Mouse (Mus musculus): ENCODE data around the gene Gm20518. TPM values are rescaled to one million over a fixed set of nuclear protein-coding genes. Genes with fewer than 3 reads are reported as not detected.

Gene Gm20518
- polyA plus RNA-seq, 1 experiment = 7.7 TPM

GRCm38 (mm10) chr16:17879571-17879970 lies 11.9 kb downstream of the Gm20518 start:
- no peaks in the 10 kb centered on the region for H3K27me3 ChIP-seq (replicated peaks; ENCODE audit: control insufficient read depth, insufficient read depth, low read length)
- H3K4me1 ChIP-seq (ENCODE audit: control insufficient read depth, insufficient read depth, low read length) = peaks cover 11% of the 10 kb centered on the region; the same call in 1 of the 2 replicates
- DNase-seq = no peak
- H3K4me3 ChIP-seq (ENCODE audit: insufficient read depth, low read depth, low read length) = no peak overlapping the region
- H3K27ac ChIP-seq (ENCODE audit: insufficient read depth, low read depth, low read length) = no peak overlapping the region
- H3K36me3 ChIP-seq (ENCODE audit: control insufficient read depth, insufficient read depth, low read length) = no peaks in the 10 kb centered on the region
- WGBS = 83% methylated on average over 4 of the region's 4 CpGs
- no peak for TF ChIP-seq CTCF (conservative IDR thresholded peaks at IDR 0.05; ENCODE audit: insufficient read depth, insufficient read length, low read depth, low read length)
- no peak for TF ChIP-seq POLR2A (IDR thresholded peaks at IDR 0.05; ENCODE audit: low read depth, low read length)

GRCm38 (mm10) chr16:17876096-17876495 lies 15.4 kb downstream of the Gm20518 start:
- Histone ChIP-seq H3K27ac (ENCODE audit: insufficient read depth, low read depth, low read length) (no peak overlapping the region), H3K27me3 (replicated peaks; ENCODE audit: control insufficient read depth, insufficient read depth, low read length) (no peaks in the 10 kb centered on the region), H3K4me3 (ENCODE audit: insufficient read depth, low read depth, low read length) (no peak overlapping the region), H3K36me3 (ENCODE audit: control insufficient read depth, insufficient read depth, low read length) (no peaks in the 10 kb centered on the region), H3K4me1 (ENCODE audit: control insufficient read depth, insufficient read depth, low read length) (peaks cover 6% of the 10 kb centered on the region; the same call in 1 of the 2 replicates)
- DNase-seq = no peak
- TF ChIP-seq CTCF (conservative IDR thresholded peaks at IDR 0.05; ENCODE audit: insufficient read depth, insufficient read length, low read depth, low read length) (no peak), POLR2A (IDR thresholded peaks at IDR 0.05; ENCODE audit: low read depth, low read length) (no peak)
- WGBS = 98% methylated on average over 1 of the region's 1 CpGs

- WGBS = 63% methylated on average over 4 of the region's 4 CpGs
- H3K4me3 ChIP-seq (ENCODE audit: insufficient read depth, low read depth, low read length) = no peak overlapping the region
- no peaks in the 10 kb centered on the region for H3K27me3 ChIP-seq (replicated peaks; ENCODE audit: control insufficient read depth, insufficient read depth, low read length)
- DNase-seq = peak; percentile 28
- TF ChIP-seq CTCF (conservative IDR thresholded peaks at IDR 0.05; ENCODE audit: insufficient read depth, insufficient read length, low read depth, low read length) = no peak
- no peak for TF ChIP-seq POLR2A (IDR thresholded peaks at IDR 0.05; ENCODE audit: low read depth, low read length)
- no peak overlapping the region for H3K27ac ChIP-seq (ENCODE audit: insufficient read depth, low read depth, low read length)
- peaks cover 6% of the 10 kb centered on the region; the same call in 1 of the 2 replicates for H3K4me1 ChIP-seq (ENCODE audit: control insufficient read depth, insufficient read depth, low read length)
- no peaks in the 10 kb centered on the region for H3K36me3 ChIP-seq (ENCODE audit: control insufficient read depth, insufficient read depth, low read length)
These were observed 16.3 kb downstream of the Gm20518 start for GRCm38 (mm10) chr16:17875174-17875573.

GRCm38 (mm10) chr16:17872995-17873394 lies 18.5 kb downstream of the Gm20518 start:
- WGBS = 72% methylated on average over 4 of the region's 4 CpGs
- no peak overlapping the region for H3K4me3 ChIP-seq (ENCODE audit: insufficient read depth, low read depth, low read length)

GRCm38 (mm10) chr16:17871248-17871647 lies 20.2 kb downstream of the Gm20518 start:
- no peak for TF ChIP-seq POLR2A (IDR thresholded peaks at IDR 0.05; ENCODE audit: low read depth, low read length)
- TF ChIP-seq CTCF (conservative IDR thresholded peaks at IDR 0.05; ENCODE audit: insufficient read depth, insufficient read length, low read depth, low read length) = no peak
- Histone ChIP-seq H3K36me3 (ENCODE audit: control insufficient read depth, insufficient read depth, low read length) (no peaks in the 10 kb centered on the region), H3K27me3 (replicated peaks; ENCODE audit: control insufficient read depth, insufficient read depth, low read length) (no peaks in the 10 kb centered on the region), H3K4me1 (ENCODE audit: control insufficient read depth, insufficient read depth, low read length) (peaks cover 6% of the 10 kb centered on the region; the same call in 1 of the 2 replicates), H3K4me3 (ENCODE audit: insufficient read depth, low read depth, low read length) (no peak overlapping the region), H3K27ac (ENCODE audit: insufficient read depth, low read depth, low read length) (no peak overlapping the region)
- WGBS = 78% methylated on average over 5 of the region's 5 CpGs
- no peak for DNase-seq

More at GRCm38 (mm10) chr16:17872995-17873394, 18.5 kb downstream of the Gm20518 start:
- Histone ChIP-seq H3K36me3 (ENCODE audit: control insufficient read depth, insufficient read depth, low read length) (no peaks in the 10 kb centered on the region), H3K27ac (ENCODE audit: insufficient read depth, low read depth, low read length) (no peak overlapping the region), H3K4me1 (ENCODE audit: control insufficient read depth, insufficient read depth, low read length) (peaks cover 6% of the 10 kb centered on the region; the same call in 1 of the 2 replicates), H3K27me3 (replicated peaks; ENCODE audit: control insufficient read depth, insufficient read depth, low read length) (no peaks in the 10 kb centered on the region)
- no peak for DNase-seq
- TF ChIP-seq POLR2A (IDR thresholded peaks at IDR 0.05; ENCODE audit: low read depth, low read length) (no peak), CTCF (conservative IDR thresholded peaks at IDR 0.05; ENCODE audit: insufficient read depth, insufficient read length, low read depth, low read length) (no peak)

- TF ChIP-seq POLR2A (IDR thresholded peaks at IDR 0.05; ENCODE audit: low read depth, low read length) = no peak
- TF ChIP-seq CTCF (conservative IDR thresholded peaks at IDR 0.05; ENCODE audit: insufficient read depth, insufficient read length, low read depth, low read length) = no peak
- H3K36me3 ChIP-seq (ENCODE audit: control insufficient read depth, insufficient read depth, low read length) = no peaks in the 10 kb centered on the region
- H3K4me3 ChIP-seq (ENCODE audit: insufficient read depth, low read depth, low read length) = no peak overlapping the region
- no peak overlapping the region for H3K27ac ChIP-seq (ENCODE audit: insufficient read depth, low read depth, low read length)
- WGBS = 33% methylated on average over 6 of the region's 6 CpGs
- DNase-seq = peak; percentile 74
- peaks cover 8% of the 10 kb centered on the region for H3K4me1 ChIP-seq (ENCODE audit: control insufficient read depth, insufficient read depth, low read length)
- no peaks in the 10 kb centered on the region for H3K27me3 ChIP-seq (replicated peaks; ENCODE audit: control insufficient read depth, insufficient read depth, low read length)
These were observed 25.7 kb downstream of the Gm20518 start for GRCm38 (mm10) chr16:17865770-17866169.

- no peaks in the 10 kb centered on the region for H3K27me3 ChIP-seq (replicated peaks; ENCODE audit: control insufficient read depth, insufficient read depth, low read length)
- peak; percentile 70 for DNase-seq
- no peak overlapping the region for H3K4me3 ChIP-seq (ENCODE audit: insufficient read depth, low read depth, low read length)
- TF ChIP-seq CTCF (conservative IDR thresholded peaks at IDR 0.05; ENCODE audit: insufficient read depth, insufficient read length, low read depth, low read length) (no peak), POLR2A (IDR thresholded peaks at IDR 0.05; ENCODE audit: low read depth, low read length) (no peak)
- H3K36me3 ChIP-seq (ENCODE audit: control insufficient read depth, insufficient read depth, low read length) = no peaks in the 10 kb centered on the region
- WGBS = 24% methylated on average over 2 of the region's 2 CpGs
- no peak overlapping the region for H3K27ac ChIP-seq (ENCODE audit: insufficient read depth, low read depth, low read length)
- peaks cover 8% of the 10 kb centered on the region for H3K4me1 ChIP-seq (ENCODE audit: control insufficient read depth, insufficient read depth, low read length)
These were observed 26.2 kb downstream of the Gm20518 start for GRCm38 (mm10) chr16:17865293-17865692.
